Mouse (Mus musculus) limb, embryonic 10.5 days (tissue): ENCODE measurements at regions not wholly inside any gene's neighbourhood (a gene's known extent, or its start where the extent isn't known, plus 50 kb on each side); places are given as distances from the start of the nearest gene placed in this dataset.

Source experiments
- DNase-seq: peaks from one replicate; pipeline ENCODE4 v3.0.0-alpha.2; 2017; ENCODE audit warnings: low spot score
- H3K27ac ChIP-seq: fragments of 300-500 bp; sonication (generic); 2 replicates; pipeline ENCODE4 v1.5.1; 2016; ENCODE audit warnings: mild to moderate bottlenecking
- H3K27me3 ChIP-seq: fragments of 300-500 bp; sonication (generic); 2 replicates; pipeline ENCODE4 v1.6.1; 2016; ENCODE audit warnings: low read depth, mild to moderate bottlenecking; ENCODE audit not compliant: poor library complexity, severe bottlenecking
- H3K36me3 ChIP-seq: fragments of 300-500 bp; sonication (generic); 2 replicates; pipeline ENCODE4 v1.6.1; 2016; ENCODE audit warnings: mild to moderate bottlenecking, moderate library complexity
- H3K4me1 ChIP-seq: fragments of 300-500 bp; sonication (generic); 2 replicates; pipeline ENCODE4 v1.6.1; 2016
- H3K4me3 ChIP-seq: fragments of 300-500 bp; sonication (generic); 2 replicates; pipeline ENCODE4 v1.5.1; 2016; ENCODE audit warnings: mild to moderate bottlenecking, moderate library complexity
- H3K9me3 ChIP-seq: fragments of 300-500 bp; sonication (generic); replicated peaks from 2 replicates; pipeline ENCODE4 v1.6.1; 2016; ENCODE audit warnings: mild to moderate bottlenecking
- WGBS: fragments of 180-500 bp; shearing (Covaris S2); methylation state at CpG from one replicate; pipeline ENCODE4 v1.1.7; 2016; 5-methylcytosine and 5-hydroxymethylcytosine counted together

DNA sequence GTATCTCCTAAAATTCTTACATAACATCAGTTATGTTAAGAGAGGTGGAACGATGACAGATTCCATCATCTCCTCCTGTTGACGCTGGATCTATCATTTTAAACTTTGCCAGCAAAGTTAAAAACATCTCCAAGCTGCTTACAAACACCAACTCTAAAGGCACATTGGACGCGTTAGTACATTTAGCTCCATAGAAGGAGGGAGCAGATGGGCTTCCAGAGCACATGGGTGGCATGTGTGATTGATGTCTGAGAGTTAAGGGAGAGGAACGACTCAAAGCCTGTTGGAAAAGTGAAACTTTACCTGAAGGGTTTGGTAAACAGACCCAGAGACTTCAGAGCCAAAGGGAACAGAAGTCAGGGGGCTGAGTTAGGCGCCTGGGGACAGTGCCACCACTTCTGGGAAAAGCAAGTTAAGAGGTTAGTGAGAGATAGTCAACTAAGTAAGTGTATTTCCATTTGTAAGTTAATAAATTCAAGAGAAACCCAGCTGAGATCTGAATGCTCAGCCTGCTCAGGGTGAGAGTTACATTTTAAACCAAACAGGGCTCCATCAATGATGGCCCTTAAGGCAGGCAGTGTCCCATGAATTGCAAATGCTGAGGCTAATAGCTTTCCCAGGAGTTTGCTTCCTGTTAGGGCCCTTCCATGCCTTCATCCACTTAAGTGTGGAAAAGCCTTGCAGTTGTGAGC is 430.3 kb upstream of the Adamts16 start:
- H3K36me3 ChIP-seq: no peaks in the 10 kb centered on the region
- H3K4me1 ChIP-seq: peaks cover 5% of the 10 kb centered on the region
- no peaks in the 10 kb centered on the region for H3K9me3 ChIP-seq
- 61% methylated on average over 6 of the region's 6 CpGs for WGBS
- no peak for DNase-seq
- H3K27me3 ChIP-seq: no peaks in the 10 kb centered on the region
- no peak overlapping the region for H3K4me3 ChIP-seq
- no peak overlapping the region for H3K27ac ChIP-seq

DNA sequence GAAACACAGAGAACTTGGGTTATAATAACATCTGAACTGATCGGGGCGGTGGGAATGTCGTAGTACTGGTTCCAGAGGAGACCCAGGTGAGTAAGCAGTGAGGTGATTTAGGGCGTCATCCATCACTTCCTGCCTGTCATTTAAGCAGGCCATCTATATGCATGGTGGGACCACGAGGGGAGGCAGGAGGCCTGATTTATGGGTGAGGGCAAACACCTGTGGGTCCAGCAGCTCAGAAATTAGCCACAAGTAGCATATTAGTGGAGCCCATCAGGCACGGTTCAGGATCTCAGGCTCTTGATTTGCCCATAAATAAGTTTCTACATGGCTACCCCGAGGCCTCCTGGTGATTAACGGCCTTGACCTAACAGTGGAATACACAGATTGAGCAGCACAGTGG is 428.8 kb upstream of the Adamts16 start:
- Histone ChIP-seq H3K4me3 (no peak overlapping the region), H3K4me1 (peaks cover 5% of the 10 kb centered on the region), H3K27me3 (no peaks in the 10 kb centered on the region), H3K27ac (no peak overlapping the region), H3K36me3 (no peaks in the 10 kb centered on the region), H3K9me3 (no peaks in the 10 kb centered on the region)
- DNase-seq: peak; percentile 43
- 66% methylated on average over 8 of the region's 8 CpGs for WGBS

DNA sequence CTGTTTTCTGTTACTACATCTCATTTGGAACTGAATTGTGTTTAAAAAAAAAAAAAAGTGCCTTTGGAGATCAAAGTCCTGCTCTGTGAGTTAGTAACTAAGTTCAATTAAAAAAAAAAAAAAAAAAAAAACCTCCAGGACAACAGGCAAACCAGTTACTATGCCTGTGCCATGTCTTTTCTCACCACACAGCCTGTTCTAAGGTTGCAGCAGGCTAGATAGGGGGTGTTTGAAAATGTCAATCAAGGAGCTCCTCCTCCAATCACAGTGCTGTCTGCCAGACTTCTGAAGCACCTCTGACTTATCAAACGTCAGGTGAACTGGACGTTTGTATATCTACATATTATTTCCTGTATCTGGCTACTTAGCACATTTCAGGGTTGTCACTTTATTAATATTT is 427.9 kb upstream of the Adamts16 start:
- WGBS: 81% methylated on average over 2 of the region's 2 CpGs
- no peak overlapping the region for H3K27ac ChIP-seq
- peaks cover 5% of the 10 kb centered on the region for H3K4me1 ChIP-seq
- no peaks in the 10 kb centered on the region for H3K36me3 ChIP-seq
- no peaks in the 10 kb centered on the region for H3K27me3 ChIP-seq
- DNase-seq: no peak
- no peak overlapping the region for H3K4me3 ChIP-seq
- H3K9me3 ChIP-seq: no peaks in the 10 kb centered on the region

DNA sequence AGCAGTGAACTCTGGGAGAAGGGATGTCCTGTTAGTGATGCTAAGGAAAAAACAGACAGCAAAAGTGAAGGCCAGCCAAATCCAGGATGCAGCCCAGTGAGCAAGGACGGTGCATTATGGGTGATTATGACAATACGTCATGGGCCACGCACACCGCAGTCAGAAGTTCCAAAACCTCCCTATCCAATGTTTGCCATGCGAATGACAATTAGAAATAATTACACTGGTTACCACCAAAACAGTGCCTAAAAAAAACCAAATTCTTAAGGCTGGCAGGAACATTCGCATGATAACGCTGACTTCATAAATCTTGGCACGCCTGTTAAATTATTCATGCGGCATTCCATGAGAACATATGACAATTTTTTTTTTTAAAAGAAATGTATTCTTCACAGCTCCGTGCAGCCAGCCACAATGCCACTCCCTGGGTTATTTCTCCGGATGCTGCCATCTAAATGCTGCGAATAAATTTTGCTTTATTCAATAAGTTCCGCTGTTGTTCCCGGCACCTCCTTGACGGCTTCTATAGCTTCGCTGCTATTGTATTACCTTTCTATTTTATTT is 421.8 kb upstream of the Adamts16 start:
- 95% methylated on average over 16 of the region's 16 CpGs for WGBS
- DNase-seq: no peak
- Histone ChIP-seq H3K4me1 (no peaks in the 10 kb centered on the region), H3K27ac (no peak overlapping the region), H3K4me3 (no peak overlapping the region), H3K36me3 (no peaks in the 10 kb centered on the region), H3K9me3 (no peaks in the 10 kb centered on the region), H3K27me3 (no peaks in the 10 kb centered on the region; the same call in 1 of the 2 replicates)

DNA sequence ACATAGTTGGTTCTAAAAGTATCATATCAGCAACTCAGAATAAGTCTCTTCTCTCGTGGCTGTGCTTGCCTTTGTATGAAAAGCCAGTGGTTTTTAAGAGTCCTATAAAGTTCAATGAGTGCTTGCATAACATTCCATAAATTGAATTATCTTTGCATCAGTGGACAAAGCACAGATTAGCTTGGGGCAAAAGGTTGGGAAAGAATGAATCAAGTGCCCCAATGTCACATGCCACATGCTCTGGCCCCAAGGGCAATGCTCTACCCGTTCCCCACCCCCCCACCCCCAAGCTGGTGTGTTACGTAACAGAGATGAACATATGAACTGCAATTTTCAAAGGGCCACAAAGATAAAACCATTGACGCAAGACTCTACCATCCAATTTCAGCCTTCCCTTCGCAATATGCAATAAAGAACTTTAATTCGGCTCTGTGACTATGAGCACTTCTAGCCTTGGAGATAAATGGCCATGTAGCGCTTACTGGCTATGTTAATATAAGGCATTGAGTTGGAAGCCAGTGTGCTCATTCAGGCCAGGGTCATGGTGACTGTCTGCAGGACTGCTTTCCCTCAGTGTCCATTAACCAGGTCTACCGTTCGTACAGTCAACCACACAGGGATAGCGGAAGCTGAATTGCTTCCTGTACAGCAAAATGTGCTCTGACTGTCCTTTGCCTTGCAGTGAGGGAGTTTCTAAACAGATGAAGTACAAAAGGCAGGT is 421.1 kb upstream of the Adamts16 start:
- Histone ChIP-seq H3K27me3 (no peaks in the 10 kb centered on the region; the same call in 1 of the 2 replicates), H3K27ac (no peak overlapping the region), H3K9me3 (no peaks in the 10 kb centered on the region), H3K4me1 (no peaks in the 10 kb centered on the region), H3K36me3 (no peaks in the 10 kb centered on the region), H3K4me3 (no peak overlapping the region)
- no peak for DNase-seq
- 92% methylated on average over 10 of the region's 10 CpGs for WGBS

DNA sequence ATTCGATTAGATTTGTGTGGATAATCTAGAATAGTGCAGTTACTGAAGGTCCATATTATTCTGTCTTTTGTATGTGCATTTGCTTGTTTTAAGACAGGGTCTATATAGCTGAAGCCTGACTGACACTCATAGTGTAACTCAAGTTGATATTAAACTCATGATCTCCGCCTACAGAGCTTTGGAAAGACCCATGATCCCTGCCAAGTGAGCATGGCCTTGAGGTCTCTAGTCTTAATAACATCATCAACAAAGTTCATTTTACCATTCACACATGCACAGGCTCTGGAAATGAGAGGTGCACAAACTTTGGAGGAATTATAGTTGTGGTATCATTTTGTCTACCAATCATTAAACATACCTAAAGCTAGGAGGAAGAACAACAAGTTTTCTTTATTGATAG is 412.4 kb upstream of the Adamts16 start:
- Histone ChIP-seq H3K27ac (no peak overlapping the region), H3K36me3 (no peaks in the 10 kb centered on the region), H3K9me3 (no peaks in the 10 kb centered on the region), H3K4me1 (no peaks in the 10 kb centered on the region), H3K4me3 (no peak overlapping the region), H3K27me3 (0 out of 2 replicates have a peak, but pooled peaks cover 6% of the 10 kb centered on the region)
- DNase-seq: no peak
- WGBS: 89% methylated on average over 2 of the region's 2 CpGs

DNA sequence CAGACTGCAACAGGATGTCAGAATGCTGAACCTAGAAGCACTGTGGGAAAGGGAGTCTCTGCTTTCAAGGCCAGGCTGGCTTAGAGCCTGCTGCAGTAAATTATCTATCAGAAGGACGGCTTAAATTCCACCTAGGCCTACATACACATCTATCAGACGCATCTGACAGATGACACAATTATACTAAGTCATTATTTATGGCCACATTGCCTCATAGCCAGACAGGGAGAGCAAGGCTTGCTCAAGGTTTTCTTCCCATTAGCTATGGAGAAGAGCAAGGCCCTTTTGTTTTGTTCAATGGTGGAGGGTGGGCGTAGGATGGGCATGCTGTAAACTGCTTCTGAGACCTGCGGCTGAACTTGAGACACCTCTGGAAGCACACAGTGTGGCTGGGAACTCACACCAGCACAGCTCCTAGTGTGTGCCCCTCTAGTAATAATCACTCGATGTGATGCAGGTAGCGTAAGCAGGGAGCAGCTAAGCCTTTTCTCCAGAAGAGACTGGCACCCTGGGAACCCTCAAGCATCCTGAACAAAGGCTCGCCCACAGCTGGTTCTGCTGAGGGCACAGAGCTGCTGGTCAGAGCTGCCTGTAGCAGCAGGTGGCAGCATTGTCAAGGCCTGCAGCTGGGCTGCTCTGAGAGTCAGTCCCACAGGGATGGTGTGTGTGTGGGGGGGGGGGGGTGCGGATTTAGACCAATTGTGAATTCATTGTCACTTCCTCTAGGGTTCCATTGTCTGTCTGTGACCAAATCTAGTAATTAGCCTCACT is 406.8 kb upstream of the Adamts16 start:
- H3K27me3 ChIP-seq: 0 out of 2 replicates have a peak, but pooled peaks cover 10% of the 10 kb centered on the region

DNA sequence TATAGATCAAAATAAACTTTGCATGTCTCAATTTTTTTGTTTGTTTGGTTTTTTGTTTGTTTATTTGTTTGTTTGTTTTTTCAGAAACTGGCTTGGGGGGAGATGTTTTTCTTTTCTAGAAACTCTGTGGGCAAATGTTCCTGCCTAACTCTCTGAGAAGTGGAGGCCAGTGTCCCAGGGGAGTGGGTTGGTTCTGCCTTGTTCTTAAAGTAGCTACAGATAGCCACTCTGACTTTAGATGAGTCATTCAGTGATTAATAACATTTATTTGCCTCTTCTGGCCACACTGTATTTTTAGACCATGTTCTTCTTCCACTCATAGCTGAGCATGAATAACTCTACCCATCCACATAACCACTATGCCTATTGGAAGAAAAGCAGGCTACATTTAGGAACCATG is 405.6 kb upstream of the Adamts16 start:
- Histone ChIP-seq H3K27ac (no peak overlapping the region), H3K27me3 (peaks cover 13% of the 10 kb centered on the region; the same call in 1 of the 2 replicates)

More for the DNA sequence above, 406.8 kb upstream of the Adamts16 start:
- DNase-seq: no peak
- no peaks in the 10 kb centered on the region for H3K9me3 ChIP-seq
- peaks cover 5% of the 10 kb centered on the region for H3K4me1 ChIP-seq
- no peak overlapping the region for H3K27ac ChIP-seq
- no peak overlapping the region for H3K4me3 ChIP-seq
- 47% methylated on average over 8 of the region's 8 CpGs for WGBS
- H3K36me3 ChIP-seq: no peaks in the 10 kb centered on the region

DNA sequence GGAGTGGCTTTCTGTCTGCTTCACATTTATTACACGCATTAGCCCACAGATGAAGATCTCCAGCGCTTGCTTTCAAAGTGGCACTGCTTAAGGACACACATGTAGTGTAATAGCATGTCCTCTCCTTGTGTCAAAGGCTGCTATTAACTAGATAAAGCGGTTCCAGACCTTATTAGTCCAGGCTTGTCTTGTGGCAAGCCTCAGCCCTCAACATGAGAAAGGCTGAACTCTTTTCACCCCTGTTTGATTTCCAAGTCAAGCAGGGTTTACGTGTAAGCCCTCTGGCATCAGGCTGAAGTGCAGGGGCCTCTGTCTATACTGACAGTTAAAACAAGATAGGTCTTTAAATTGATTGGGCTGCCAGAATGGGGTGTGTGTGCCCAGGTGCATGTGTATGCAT is 403.7 kb upstream of the Adamts16 start:
- Histone ChIP-seq H3K36me3 (no peaks in the 10 kb centered on the region), H3K4me3 (no peak overlapping the region), H3K4me1 (peaks cover 5% of the 10 kb centered on the region), H3K27me3 (peaks cover 18% of the 10 kb centered on the region), H3K27ac (no peak overlapping the region), H3K9me3 (no peaks in the 10 kb centered on the region)
- 83% methylated on average over 4 of the region's 4 CpGs for WGBS
- DNase-seq: no peak

More for the DNA sequence above, 405.6 kb upstream of the Adamts16 start:
- Histone ChIP-seq H3K4me1 (peaks cover 5% of the 10 kb centered on the region), H3K4me3 (no peak overlapping the region), H3K36me3 (no peaks in the 10 kb centered on the region), H3K9me3 (no peaks in the 10 kb centered on the region)
- DNase-seq: no peak

DNA sequence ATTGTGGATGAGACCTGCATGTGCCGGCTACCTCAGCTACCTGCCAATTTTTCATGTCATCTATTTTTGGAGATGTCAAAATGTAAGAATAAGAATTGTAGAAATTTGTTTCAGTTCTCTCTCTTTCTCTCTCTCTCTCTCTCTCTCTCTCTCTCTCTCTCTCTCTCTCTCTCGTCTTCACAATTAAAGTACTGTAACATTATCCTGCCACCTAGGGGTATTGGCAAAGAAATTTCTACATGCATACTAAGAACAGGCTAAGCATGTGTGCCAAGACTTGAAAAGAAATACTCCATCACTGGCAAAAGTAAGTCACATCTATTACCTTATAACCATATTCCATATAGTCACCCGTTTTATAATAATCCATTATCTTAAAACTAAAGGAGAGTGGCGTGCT is 398.2 kb upstream of the Adamts16 start:
- Histone ChIP-seq H3K36me3 (no peaks in the 10 kb centered on the region), H3K9me3 (no peaks in the 10 kb centered on the region), H3K27me3 (peaks cover 7% of the 10 kb centered on the region), H3K27ac (no peak overlapping the region), H3K4me1 (no peaks in the 10 kb centered on the region), H3K4me3 (no peak overlapping the region)
- WGBS: 85% methylated on average over 4 of the region's 4 CpGs
- DNase-seq: no peak

DNA sequence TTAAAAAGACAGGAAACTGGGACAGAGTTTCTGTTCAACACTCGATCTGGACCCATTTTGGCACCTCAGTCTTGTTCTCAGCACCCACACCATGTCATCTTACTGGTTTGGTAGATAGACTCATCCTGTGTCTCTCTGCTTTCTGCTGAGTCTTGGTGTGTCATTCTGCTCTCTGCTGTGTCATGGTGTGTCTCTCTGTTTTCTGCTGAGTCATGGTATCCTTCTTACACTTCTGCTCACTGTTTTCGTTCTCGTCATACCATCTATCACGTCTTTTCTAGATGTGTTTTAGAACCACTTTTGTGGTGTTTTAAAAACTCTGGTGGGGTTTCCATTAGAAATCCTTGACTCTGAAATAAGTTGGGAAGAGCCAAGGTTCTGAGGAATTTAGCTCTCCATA is 393.7 kb upstream of the Adamts16 start:
- Histone ChIP-seq H3K27me3 (no peaks in the 10 kb centered on the region), H3K36me3 (no peaks in the 10 kb centered on the region), H3K4me1 (no peaks in the 10 kb centered on the region), H3K4me3 (no peak overlapping the region), H3K9me3 (no peaks in the 10 kb centered on the region), H3K27ac (no peak overlapping the region)
- DNase-seq: no peak
- 91% methylated on average over 4 of the region's 4 CpGs for WGBS

DNA sequence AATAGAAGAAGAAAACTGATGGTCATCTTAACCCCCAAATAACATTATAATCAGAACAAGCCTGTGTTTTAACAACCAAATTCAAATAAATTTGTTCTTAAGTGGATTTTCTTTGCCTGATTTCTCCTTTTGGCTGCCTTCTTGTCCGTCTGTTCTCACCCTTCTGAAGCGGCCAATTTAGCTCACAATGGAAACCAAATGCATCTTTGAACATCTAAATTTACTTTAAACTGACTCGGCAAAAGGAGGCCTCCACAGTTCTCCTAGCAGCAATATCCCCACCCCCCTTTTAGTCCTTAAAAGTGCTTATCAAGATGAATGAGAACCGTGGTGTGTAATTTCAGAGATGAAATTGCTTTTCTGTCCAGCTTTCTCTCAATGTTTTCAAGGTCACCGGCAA is 389.6 kb upstream of the Adamts16 start:
- H3K36me3 ChIP-seq: no peaks in the 10 kb centered on the region
- 80% methylated on average over 5 of the region's 5 CpGs for WGBS
- DNase-seq: no peak
- H3K27ac ChIP-seq: no peak overlapping the region
- H3K9me3 ChIP-seq: no peaks in the 10 kb centered on the region
- H3K4me1 ChIP-seq: no peaks in the 10 kb centered on the region
- H3K4me3 ChIP-seq: no peak overlapping the region
- no peaks in the 10 kb centered on the region for H3K27me3 ChIP-seq

DNA sequence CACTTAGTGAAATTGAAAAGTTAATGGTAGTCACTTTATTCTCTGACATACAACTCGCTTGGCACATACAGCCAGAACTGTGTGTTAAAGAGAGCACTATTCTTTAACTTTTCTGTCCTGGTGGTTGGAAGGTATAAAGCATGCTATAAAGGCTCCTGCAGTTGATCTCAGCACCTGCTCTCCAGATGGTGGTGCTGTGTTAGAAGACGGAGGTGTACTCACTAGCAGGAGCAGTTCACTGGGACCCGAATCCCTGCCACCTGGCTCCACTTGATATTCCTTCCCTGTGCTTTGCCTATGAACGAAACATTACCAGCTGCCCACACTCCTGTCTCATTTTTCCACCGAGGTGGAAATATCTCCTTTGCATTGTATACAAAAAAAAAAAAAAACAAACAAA is 373.2 kb upstream of the Adamts16 start:
- Histone ChIP-seq H3K4me1 (no peaks in the 10 kb centered on the region), H3K4me3 (no peak overlapping the region), H3K27me3 (no peaks in the 10 kb centered on the region; the same call in 1 of the 2 replicates), H3K36me3 (no peaks in the 10 kb centered on the region), H3K27ac (no peak overlapping the region), H3K9me3 (no peaks in the 10 kb centered on the region)
- 54% methylated on average over 5 of the region's 5 CpGs for WGBS
- DNase-seq: peak; percentile 39
